Mouse (Mus musculus): ENCODE measurements around the gene Prox2. TPM values are rescaled to one million over a fixed set of nuclear protein-coding genes. Genes with fewer than 3 reads are reported as not detected.

Gene Prox2
- polyA plus RNA-seq, 1 experiment from 2014 or later, result 2.9 TPM

DNA sequence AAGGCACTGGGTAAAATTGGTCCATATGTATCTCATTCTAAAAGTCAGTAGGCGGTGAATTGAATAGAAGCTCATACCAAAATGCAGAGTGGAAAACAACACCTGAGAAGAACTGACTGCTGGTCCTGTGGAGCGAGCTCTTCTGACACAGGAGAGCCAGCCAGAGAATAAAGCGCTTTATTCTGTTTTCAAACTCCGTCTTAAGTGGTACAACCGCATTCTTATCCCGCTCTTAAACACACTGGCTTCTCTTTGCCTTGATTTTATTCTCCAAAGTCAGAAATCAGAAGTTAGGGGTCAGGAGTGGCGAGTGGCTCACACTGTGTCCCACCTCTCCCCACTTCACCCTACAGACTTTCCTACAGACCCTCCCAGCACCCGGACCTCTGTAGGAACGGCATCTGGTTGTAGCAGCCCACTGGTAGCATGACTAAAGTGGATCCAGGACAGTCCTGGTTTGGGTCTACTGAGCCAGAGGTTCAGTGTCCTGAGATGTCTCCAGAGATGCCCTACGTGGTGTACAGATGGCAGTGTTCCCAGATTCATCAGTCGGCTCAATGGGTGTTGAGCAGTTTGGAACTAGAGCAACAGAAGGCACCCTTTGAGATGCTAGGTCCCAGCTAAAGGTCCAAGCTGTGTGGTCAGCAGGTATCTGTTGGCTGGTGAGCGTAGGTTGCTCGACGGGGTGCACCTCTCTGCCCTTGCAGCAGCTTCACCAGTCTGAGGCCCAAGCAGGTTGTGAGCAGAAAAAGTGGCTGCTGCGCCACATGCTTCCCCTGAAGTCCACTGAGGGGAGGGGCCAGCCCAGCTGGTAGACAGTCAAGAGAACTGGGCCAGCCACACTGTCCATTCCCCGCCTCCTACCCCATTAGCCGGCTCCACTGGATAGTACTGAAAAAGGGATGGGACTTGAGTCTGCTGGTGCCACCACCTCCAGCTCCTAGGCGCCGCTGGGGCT is 25.2 kb upstream of the Prox2 start:
- H3K4me1 ChIP-seq (ENCODE audit: control insufficient read depth, insufficient read depth, low read length), result 0 out of 2 replicates have a peak, but pooled peaks cover 6% of the 10 kb centered on the region
- no peaks in the 10 kb centered on the region for H3K9me3 ChIP-seq (replicated peaks; ENCODE audit: control insufficient read depth, low read length)
- no peaks in the 10 kb centered on the region; the same call in 1 of the 2 replicates for H3K27me3 ChIP-seq (ENCODE audit: control insufficient read depth, insufficient read depth, low read length)
- no peak overlapping the region; the same call in 1 of the 2 replicates for H3K27ac ChIP-seq (ENCODE audit: low read length)
- H3K4me3 ChIP-seq (replicated peaks; ENCODE audit: low read length), result no peak overlapping the region
- 73% methylated on average over 19 of the region's 19 CpGs for WGBS
- H3K4me2 ChIP-seq (ENCODE audit: low read depth, low read length), result no peak overlapping the region
- ATAC-seq (ENCODE audit: insufficient read depth, low FRiP score), result peak; percentile 33
- peaks cover 12% of the 10 kb centered on the region for H3K36me3 ChIP-seq (ENCODE audit: control insufficient read depth, insufficient read depth, low read length)
- H3K9ac ChIP-seq (ENCODE audit: low read length), result no peak overlapping the region

GRCm38 (mm10) chr12:85134043-85134794 is 23.7 kb upstream of the Prox2 start:
- ATAC-seq (ENCODE audit: insufficient read depth, low FRiP score), result no peak
- H3K4me3 ChIP-seq (replicated peaks; ENCODE audit: low read length), result no peak overlapping the region
- peaks cover 21% of the 10 kb centered on the region for H3K36me3 ChIP-seq (ENCODE audit: control insufficient read depth, insufficient read depth, low read length)
- H3K27me3 ChIP-seq (ENCODE audit: control insufficient read depth, insufficient read depth, low read length), result no peaks in the 10 kb centered on the region
- WGBS, result 80% methylated on average over 8 of the region's 8 CpGs
- 0 out of 2 replicates have a peak, but pooled peaks cover 6% of the 10 kb centered on the region for H3K4me1 ChIP-seq (ENCODE audit: control insufficient read depth, insufficient read depth, low read length)
- H3K27ac ChIP-seq (ENCODE audit: low read length), result no peak overlapping the region
- no peaks in the 10 kb centered on the region for H3K9me3 ChIP-seq (replicated peaks; ENCODE audit: control insufficient read depth, low read length)
- H3K4me2 ChIP-seq (ENCODE audit: low read depth, low read length), result no peak overlapping the region
- no peak overlapping the region for H3K9ac ChIP-seq (ENCODE audit: low read length)

DNA sequence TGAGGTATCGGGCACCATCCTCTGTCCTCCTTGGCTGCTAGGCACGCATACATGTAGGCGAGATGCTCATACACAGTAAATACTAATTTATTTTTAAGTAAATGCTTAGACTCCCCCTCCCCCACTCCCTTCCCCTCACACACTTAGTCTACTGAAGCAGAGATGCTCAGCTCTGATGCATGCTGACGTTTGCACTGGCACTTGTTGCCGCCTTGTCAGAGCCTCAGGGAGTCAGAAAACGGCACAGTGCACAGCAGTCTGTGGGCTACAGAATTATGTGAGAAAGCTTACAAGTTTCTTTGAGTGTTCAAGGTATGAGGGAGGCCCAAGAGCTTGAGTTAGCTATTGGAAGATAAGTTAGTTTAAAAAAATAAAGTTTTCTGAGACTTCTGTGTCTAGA is 20.8 kb upstream of the Prox2 start:
- Histone ChIP-seq H3K4me1 (ENCODE audit: control insufficient read depth, insufficient read depth, low read length) (0 out of 2 replicates have a peak, but pooled peaks cover 2% of the 10 kb centered on the region), H3K4me2 (ENCODE audit: low read depth, low read length) (no peak overlapping the region), H3K27me3 (ENCODE audit: control insufficient read depth, insufficient read depth, low read length) (no peaks in the 10 kb centered on the region), H3K27ac (ENCODE audit: low read length) (no peak overlapping the region), H3K4me3 (replicated peaks; ENCODE audit: low read length) (no peak overlapping the region), H3K9me3 (replicated peaks; ENCODE audit: control insufficient read depth, low read length) (no peaks in the 10 kb centered on the region), H3K36me3 (ENCODE audit: control insufficient read depth, insufficient read depth, low read length) (peaks cover 39% of the 10 kb centered on the region), H3K9ac (ENCODE audit: low read length) (no peak overlapping the region)
- no peak for ATAC-seq (ENCODE audit: insufficient read depth, low FRiP score)
- WGBS, result 86% methylated on average over 6 of the region's 6 CpGs

- Histone ChIP-seq H3K27ac (ENCODE audit: low read length) (no peak overlapping the region), H3K9me3 (replicated peaks; ENCODE audit: control insufficient read depth, low read length) (no peaks in the 10 kb centered on the region), H3K27me3 (ENCODE audit: control insufficient read depth, insufficient read depth, low read length) (no peaks in the 10 kb centered on the region), H3K4me1 (ENCODE audit: control insufficient read depth, insufficient read depth, low read length) (no peaks in the 10 kb centered on the region), H3K4me2 (ENCODE audit: low read depth, low read length) (no peak overlapping the region), H3K4me3 (replicated peaks; ENCODE audit: low read length) (no peak overlapping the region), H3K9ac (ENCODE audit: low read length) (no peak overlapping the region), H3K36me3 (ENCODE audit: control insufficient read depth, insufficient read depth, low read length) (peaks cover 37% of the 10 kb centered on the region)
- 90% methylated on average over 9 of the region's 9 CpGs for WGBS
- ATAC-seq (ENCODE audit: insufficient read depth, low FRiP score), result no peak
Observed at GRCm38 (mm10) chr12:85129426-85129978, 18.9 kb upstream of the Prox2 start.

GRCm38 (mm10) chr12:85126986-85127603 is 16.5 kb upstream of the Prox2 start:
- Histone ChIP-seq H3K9me3 (replicated peaks; ENCODE audit: control insufficient read depth, low read length) (no peaks in the 10 kb centered on the region), H3K4me2 (ENCODE audit: low read depth, low read length) (no peak overlapping the region), H3K4me1 (ENCODE audit: control insufficient read depth, insufficient read depth, low read length) (no peaks in the 10 kb centered on the region), H3K27ac (ENCODE audit: low read length) (no peak overlapping the region), H3K36me3 (ENCODE audit: control insufficient read depth, insufficient read depth, low read length) (peaks cover 50% of the 10 kb centered on the region), H3K27me3 (ENCODE audit: control insufficient read depth, insufficient read depth, low read length) (no peaks in the 10 kb centered on the region), H3K4me3 (replicated peaks; ENCODE audit: low read length) (no peak overlapping the region), H3K9ac (ENCODE audit: low read length) (no peak overlapping the region)
- 84% methylated on average over 8 of the region's 8 CpGs for WGBS
- ATAC-seq (ENCODE audit: insufficient read depth, low FRiP score), result no peak

DNA sequence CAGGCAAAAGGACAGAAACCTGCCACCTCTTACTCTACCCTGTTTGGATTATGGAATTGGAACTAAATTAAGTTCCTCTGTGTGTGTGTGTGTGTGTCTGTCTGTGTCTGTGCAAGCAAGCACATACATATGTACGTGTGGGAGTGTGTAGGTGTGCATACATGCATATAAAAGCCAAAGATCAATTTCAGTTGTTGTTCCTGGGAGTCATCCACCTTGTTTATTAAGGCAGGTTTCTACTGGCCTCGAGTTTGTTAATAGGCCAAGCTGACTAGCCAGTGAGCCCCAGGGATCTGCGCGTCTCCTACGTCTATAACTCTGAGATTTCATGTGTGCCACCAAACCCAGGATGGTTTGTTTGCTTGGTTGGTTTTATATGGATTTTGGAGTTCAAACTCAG is 14.2 kb upstream of the Prox2 start:
- 96% methylated on average over 5 of the region's 5 CpGs for WGBS
- peaks cover 43% of the 10 kb centered on the region for H3K36me3 ChIP-seq (ENCODE audit: control insufficient read depth, insufficient read depth, low read length)
- no peak overlapping the region for H3K4me2 ChIP-seq (ENCODE audit: low read depth, low read length)
- no peaks in the 10 kb centered on the region for H3K4me1 ChIP-seq (ENCODE audit: control insufficient read depth, insufficient read depth, low read length)
- no peaks in the 10 kb centered on the region for H3K27me3 ChIP-seq (ENCODE audit: control insufficient read depth, insufficient read depth, low read length)
- no peak overlapping the region for H3K9ac ChIP-seq (ENCODE audit: low read length)
- no peaks in the 10 kb centered on the region for H3K9me3 ChIP-seq (replicated peaks; ENCODE audit: control insufficient read depth, low read length)
- H3K27ac ChIP-seq (ENCODE audit: low read length), result no peak overlapping the region
- no peak for ATAC-seq (ENCODE audit: insufficient read depth, low FRiP score)
- no peak overlapping the region for H3K4me3 ChIP-seq (replicated peaks; ENCODE audit: low read length)

DNA sequence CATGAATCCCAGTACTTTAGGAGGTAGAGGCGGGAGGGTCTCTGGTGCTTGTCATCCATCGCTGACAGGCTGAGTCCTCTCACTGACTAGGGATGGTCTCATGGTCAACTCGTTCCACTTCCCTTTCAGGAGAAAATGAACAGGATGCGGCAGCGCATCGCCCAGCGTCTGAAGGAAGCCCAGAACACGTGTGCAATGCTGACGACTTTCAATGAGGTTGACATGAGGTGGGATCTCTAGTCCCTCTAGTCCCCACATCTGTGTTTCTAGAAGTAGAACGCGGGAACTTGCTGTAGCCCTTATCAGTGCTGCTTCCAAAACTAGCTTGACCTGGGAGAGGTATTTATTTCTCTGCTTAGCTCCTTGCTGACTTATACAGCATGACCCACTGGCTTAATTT is 13.1 kb upstream of the Prox2 start:
- Histone ChIP-seq H3K9me3 (replicated peaks; ENCODE audit: control insufficient read depth, low read length) (no peaks in the 10 kb centered on the region), H3K36me3 (ENCODE audit: control insufficient read depth, insufficient read depth, low read length) (peaks cover 40% of the 10 kb centered on the region), H3K27me3 (ENCODE audit: control insufficient read depth, insufficient read depth, low read length) (no peaks in the 10 kb centered on the region), H3K27ac (ENCODE audit: low read length) (no peak overlapping the region), H3K4me2 (ENCODE audit: low read depth, low read length) (no peak overlapping the region), H3K4me1 (ENCODE audit: control insufficient read depth, insufficient read depth, low read length) (no peaks in the 10 kb centered on the region), H3K4me3 (replicated peaks; ENCODE audit: low read length) (no peak overlapping the region), H3K9ac (ENCODE audit: low read length) (no peak overlapping the region)
- ATAC-seq (ENCODE audit: insufficient read depth, low FRiP score), result no peak
- 92% methylated on average over 11 of the region's 11 CpGs for WGBS

- Histone ChIP-seq H3K4me2 (ENCODE audit: low read depth, low read length) (no peak overlapping the region), H3K9me3 (replicated peaks; ENCODE audit: control insufficient read depth, low read length) (no peaks in the 10 kb centered on the region), H3K27me3 (ENCODE audit: control insufficient read depth, insufficient read depth, low read length) (no peaks in the 10 kb centered on the region), H3K4me1 (ENCODE audit: control insufficient read depth, insufficient read depth, low read length) (no peaks in the 10 kb centered on the region), H3K4me3 (replicated peaks; ENCODE audit: low read length) (no peak overlapping the region), H3K9ac (ENCODE audit: low read length) (no peak overlapping the region), H3K36me3 (ENCODE audit: control insufficient read depth, insufficient read depth, low read length) (peaks cover 35% of the 10 kb centered on the region), H3K27ac (ENCODE audit: low read length) (no peak overlapping the region)
- WGBS, result 95% methylated on average over 9 of the region's 9 CpGs
- ATAC-seq (ENCODE audit: insufficient read depth, low FRiP score), result no peak
Observed at GRCm38 (mm10) chr12:85123108-85123530, 12.6 kb upstream of the Prox2 start.
